Mouse (Mus musculus) hindbrain, embryonic 15.5 days (tissue): Measurements from ENCODE around the gene Lrch1. TPM values are rescaled to one million over a fixed set of nuclear protein-coding genes. Genes with fewer than 3 reads are reported as not detected.
A peak's percentile ranks its signal among the peaks of the same experiment; 100 is the strongest.

Source experiments
- ATAC-seq: fragments of 200-750 bp; cut with Nextera tagmentation; 2 replicates; pipeline ENCODE4 v1.8.0; 2017; ENCODE audit warnings: low read depth, moderate number of reproducible peaks, moderate TSS enrichment; ENCODE audit not compliant: low FRiP score
- H3K27ac ChIP-seq: fragments of 300-500 bp; sonication (generic); replicated peaks from 2 replicates; pipeline ENCODE4 v1.5.1; 2015; ENCODE audit warnings: mild to moderate bottlenecking, inconsistent platforms
- H3K27me3 ChIP-seq: fragments of 300-500 bp; sonication (generic); 2 replicates; pipeline ENCODE4 v1.6.1; 2015; ENCODE audit warnings: control low read depth, inconsistent platforms
- H3K36me3 ChIP-seq: fragments of 300-500 bp; sonication (generic); 2 replicates; pipeline ENCODE4 v1.6.1; 2015; ENCODE audit warnings: control low read depth, inconsistent platforms
- H3K4me1 ChIP-seq: fragments of 300-500 bp; sonication (generic); replicated peaks from 2 replicates; pipeline ENCODE4 v1.6.1; 2015; ENCODE audit warnings: control low read depth, inconsistent platforms
- H3K4me2 ChIP-seq: fragments of 300-500 bp; sonication (generic); 2 replicates; pipeline ENCODE4 v1.6.1; 2015; ENCODE audit warnings: moderate library complexity, mild to moderate bottlenecking, inconsistent platforms
- H3K4me3 ChIP-seq: fragments of 300-500 bp; sonication (generic); 2 replicates; pipeline ENCODE4 v1.5.1; 2015; ENCODE audit warnings: mild to moderate bottlenecking, inconsistent platforms
- H3K9ac ChIP-seq: fragments of 300-500 bp; sonication (generic); 2 replicates; pipeline ENCODE4 v1.6.1; 2015; ENCODE audit warnings: inconsistent platforms
- H3K9me3 ChIP-seq: fragments of 300-500 bp; sonication (generic); 2 replicates; pipeline ENCODE4 v1.6.1; 2016; ENCODE audit warnings: control low read depth, inconsistent platforms
- WGBS: fragments of 180-500 bp; shearing (Covaris S2); methylation state at CpG from one replicate; pipeline ENCODE4 v1.1.7; 2015; 5-methylcytosine and 5-hydroxymethylcytosine counted together
- polyA plus RNA-seq: library from polyadenylated mRNA; unstranded; fragments of >200 nt; fragmentation: Nextera tagmentation; extraction: Ambion mirVana; gene quantifications from 2 replicates; pipeline ENCODE4 v1.2.1, GENCODE M21; 2015

Lrch1 gene
- polyA plus RNA-seq, 1 experiment from 2014 or later, result 20.2 TPM

DNA sequence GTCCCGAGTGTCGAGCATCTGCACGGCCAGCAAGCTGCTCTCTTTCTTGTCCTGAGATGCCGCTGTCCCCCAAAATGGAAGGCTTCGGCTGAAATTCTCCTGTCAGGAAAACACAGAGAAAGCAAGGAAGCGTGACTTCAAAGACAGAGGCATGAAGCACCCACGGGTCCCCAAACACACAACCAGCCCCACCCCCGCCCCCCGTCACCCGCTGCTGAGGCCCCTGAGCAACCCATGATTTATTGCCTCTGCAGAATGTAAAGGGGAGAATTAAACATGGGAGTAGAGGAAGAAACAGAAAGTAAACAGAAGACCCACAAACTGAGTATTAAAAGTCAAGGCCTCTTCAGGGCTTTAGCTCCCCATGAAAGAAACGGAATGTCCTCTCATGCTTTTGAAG is 136.1 kb downstream of the Lrch1 start:
- Histone ChIP-seq H3K9me3 (no peaks in the 10 kb centered on the region), H3K27me3 (no peaks in the 10 kb centered on the region), H3K4me2 (no peak overlapping the region), H3K36me3 (0 out of 2 replicates have a peak, but pooled peaks cover 10% of the 10 kb centered on the region), H3K27ac (no peak overlapping the region), H3K9ac (no peak overlapping the region), H3K4me1 (peaks cover 10% of the 10 kb centered on the region; the same call in 1 of the 2 replicates), H3K4me3 (no peak overlapping the region)
- no peak for ATAC-seq
- 53% methylated on average over 11 of the region's 11 CpGs for WGBS

DNA sequence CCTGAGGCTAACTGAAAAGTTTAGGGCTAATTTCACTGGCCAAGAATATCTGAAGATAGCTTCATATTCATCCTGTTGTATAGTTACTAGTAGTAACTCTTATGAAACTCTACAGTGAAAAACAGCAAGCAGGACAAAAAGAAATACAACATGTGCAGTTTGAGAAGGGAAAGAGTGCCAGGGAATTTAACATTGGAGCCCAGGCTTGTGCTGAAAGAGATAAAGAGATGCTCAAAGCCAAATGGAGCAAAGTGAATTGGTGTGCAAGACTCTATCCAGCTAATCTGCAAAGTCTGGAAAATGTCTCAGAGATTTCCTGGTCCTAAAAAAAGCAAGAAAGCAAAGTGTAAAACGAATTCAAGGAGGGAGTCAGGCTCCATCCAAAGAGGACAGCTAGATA is 145.7 kb downstream of the Lrch1 start:
- Histone ChIP-seq H3K36me3 (peaks cover 29% of the 10 kb centered on the region), H3K9ac (no peak overlapping the region), H3K4me2 (no peak overlapping the region), H3K4me1 (peaks cover 22% of the 10 kb centered on the region), H3K27me3 (no peaks in the 10 kb centered on the region), H3K27ac (no peak overlapping the region), H3K4me3 (no peak overlapping the region), H3K9me3 (no peaks in the 10 kb centered on the region)
- no peak for ATAC-seq
- WGBS, result 76% methylated on average over 1 of the region's 1 CpGs

DNA sequence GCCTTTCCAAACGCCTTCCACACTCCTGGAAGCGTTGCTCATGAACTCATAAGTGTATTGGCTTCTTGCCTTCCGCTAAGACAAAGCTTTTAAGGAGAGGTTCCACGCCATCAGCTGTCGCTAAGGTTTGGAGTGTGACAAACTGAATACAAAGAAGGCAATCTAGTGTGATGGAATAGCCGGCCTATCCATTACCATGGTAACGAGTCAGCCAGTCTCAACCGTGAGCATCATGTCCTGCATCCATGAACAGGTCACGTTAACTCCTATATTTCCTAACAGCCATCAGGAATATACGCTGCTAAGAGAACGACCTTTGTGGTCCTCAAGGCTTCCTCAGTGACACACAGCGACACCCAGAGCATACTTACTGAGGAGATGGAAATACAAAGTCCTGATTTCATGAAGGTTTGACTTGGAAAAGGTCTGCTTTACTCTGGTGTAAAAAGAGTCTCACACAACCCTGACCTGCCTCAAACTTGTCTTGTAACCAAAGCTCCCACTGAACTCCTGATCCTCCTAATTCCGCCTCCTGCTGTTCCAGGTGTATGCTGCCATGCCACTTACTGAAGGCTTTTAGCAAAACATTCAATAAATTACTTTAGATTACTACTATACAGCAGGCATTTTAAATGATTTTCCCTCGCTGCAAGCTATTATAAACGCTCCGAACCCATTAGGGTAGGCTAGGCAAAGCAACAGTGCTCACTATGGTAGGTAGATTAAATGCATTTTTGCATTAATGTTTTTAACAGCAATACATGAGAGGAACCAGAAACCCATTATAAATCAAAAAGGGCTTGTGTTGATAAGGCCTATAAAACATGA is 149.4 kb downstream of the Lrch1 start:
- peaks cover 22% of the 10 kb centered on the region for H3K4me1 ChIP-seq
- no peaks in the 10 kb centered on the region for H3K27me3 ChIP-seq
- H3K36me3 ChIP-seq, result peaks cover 24% of the 10 kb centered on the region
- H3K4me3 ChIP-seq, result no peak overlapping the region
- ATAC-seq, result peak; percentile 91
- H3K9me3 ChIP-seq, result no peaks in the 10 kb centered on the region
- peak overlapping the region; percentile 71 for H3K27ac ChIP-seq
- H3K9ac ChIP-seq, result no peak overlapping the region
- H3K4me2 ChIP-seq, result no peak overlapping the region
- 30% methylated on average over 16 of the region's 16 CpGs for WGBS

DNA sequence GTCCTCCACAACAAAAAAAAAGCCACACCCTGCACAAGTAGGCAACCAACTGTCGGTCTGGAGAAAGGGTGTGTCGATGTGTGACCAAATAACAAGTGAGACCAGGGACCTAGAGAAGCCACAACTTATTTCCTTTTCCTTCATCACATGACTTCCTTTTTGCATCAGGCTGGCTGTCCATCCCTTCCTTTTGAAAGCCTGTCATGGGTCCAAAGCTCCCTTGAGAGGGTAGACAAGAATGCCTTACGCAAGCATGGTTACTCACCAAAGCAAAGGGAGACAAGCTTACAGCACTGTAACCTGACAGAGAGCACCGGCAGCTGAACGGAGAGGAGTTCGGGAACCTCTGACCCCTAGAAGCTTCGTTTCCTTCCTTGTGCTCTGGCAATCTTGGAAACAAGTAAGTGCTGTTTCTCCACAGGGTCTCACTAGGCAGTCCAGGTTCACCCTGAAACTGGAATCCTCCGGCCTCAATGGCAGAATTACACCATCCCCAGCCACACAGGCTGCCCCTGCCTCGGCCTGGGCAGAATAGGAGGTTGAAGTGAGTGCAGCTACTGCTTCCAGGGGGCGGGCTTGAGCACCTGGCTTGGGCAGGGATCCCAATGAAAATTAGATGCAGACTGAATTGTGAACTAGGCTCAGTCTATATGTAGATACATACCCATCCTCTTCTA is 150.2 kb downstream of the Lrch1 start:
- Histone ChIP-seq H3K27ac (peak overlapping the region; percentile 71), H3K27me3 (no peaks in the 10 kb centered on the region), H3K4me2 (no peak overlapping the region), H3K4me3 (no peak overlapping the region), H3K9me3 (no peaks in the 10 kb centered on the region), H3K4me1 (peaks cover 22% of the 10 kb centered on the region), H3K36me3 (peaks cover 24% of the 10 kb centered on the region), H3K9ac (no peak overlapping the region)
- ATAC-seq, result peak; percentile 73
- 70% methylated on average over 10 of the region's 10 CpGs for WGBS

DNA sequence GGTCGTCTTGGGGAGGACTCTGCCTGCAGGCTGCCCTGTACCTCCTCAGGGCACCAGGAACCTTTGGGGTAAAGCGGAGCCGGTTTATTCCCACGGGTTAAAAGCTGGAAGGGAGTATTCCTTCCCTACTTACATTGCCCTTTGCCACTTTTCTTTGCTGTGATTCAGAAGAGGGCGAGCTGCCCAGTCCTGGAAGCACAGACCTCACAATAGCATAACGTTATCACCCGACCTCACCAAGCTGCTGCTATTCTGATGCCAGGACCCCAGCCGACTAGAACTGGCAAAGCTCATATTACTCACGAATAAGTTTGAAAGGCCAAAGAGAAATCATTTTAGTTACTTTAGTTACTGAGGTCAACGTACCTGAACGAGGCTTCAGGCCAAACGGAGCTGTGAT is 152.7 kb downstream of the Lrch1 start:
- Histone ChIP-seq H3K4me2 (no peak overlapping the region), H3K36me3 (0 out of 2 replicates have a peak, but pooled peaks cover 7% of the 10 kb centered on the region), H3K27me3 (no peaks in the 10 kb centered on the region), H3K9me3 (no peaks in the 10 kb centered on the region), H3K4me1 (peaks cover 31% of the 10 kb centered on the region), H3K27ac (no peak overlapping the region), H3K9ac (no peak overlapping the region), H3K4me3 (no peak overlapping the region)
- 68% methylated on average over 12 of the region's 12 CpGs for WGBS
- ATAC-seq, result no peak

DNA sequence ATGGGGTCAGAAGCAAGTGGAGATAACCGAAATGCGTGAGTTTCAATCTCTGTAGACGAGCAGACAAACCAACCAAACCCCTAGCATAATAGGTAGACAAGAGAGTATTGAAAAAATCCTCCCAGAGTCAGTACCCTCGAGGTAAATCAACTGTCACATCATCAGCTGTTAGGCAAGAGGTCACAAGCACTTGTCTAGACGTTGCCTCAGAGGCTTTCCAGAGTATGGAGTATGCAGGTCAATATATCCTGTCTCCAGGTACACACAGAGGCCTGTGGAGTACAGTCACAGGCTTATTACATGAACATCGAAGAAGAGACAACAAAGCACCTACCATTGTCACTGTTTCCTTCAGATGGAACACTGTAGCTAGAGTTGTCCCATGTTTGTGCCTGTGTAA is 154.9 kb downstream of the Lrch1 start:
- Histone ChIP-seq H3K4me2 (no peak overlapping the region), H3K36me3 (0 out of 2 replicates have a peak, but pooled peaks cover 7% of the 10 kb centered on the region), H3K9ac (no peak overlapping the region), H3K9me3 (no peaks in the 10 kb centered on the region), H3K4me1 (peaks cover 14% of the 10 kb centered on the region), H3K27me3 (no peaks in the 10 kb centered on the region), H3K4me3 (no peak overlapping the region), H3K27ac (no peak overlapping the region)
- 81% methylated on average over 6 of the region's 6 CpGs for WGBS
- no peak for ATAC-seq

DNA sequence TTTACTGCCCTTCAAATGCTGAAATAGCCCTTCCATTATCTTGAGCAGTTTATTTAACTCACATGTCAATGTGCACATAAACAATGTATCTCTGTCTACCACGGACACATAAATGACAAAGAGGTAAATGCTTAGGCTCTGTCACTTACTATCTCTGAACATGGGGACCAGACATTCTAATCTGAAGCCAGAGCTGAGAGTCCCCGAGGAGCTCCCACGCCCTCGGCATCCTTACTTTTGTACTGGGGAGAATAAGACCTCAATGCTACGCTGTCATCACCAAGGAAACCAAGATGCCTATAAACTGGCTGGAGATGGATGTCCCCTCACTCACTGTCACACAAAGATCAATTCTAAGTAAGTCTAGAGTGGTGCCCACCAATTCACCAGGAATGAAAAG is 157.1 kb downstream of the Lrch1 start:
- H3K9ac ChIP-seq, result no peak overlapping the region
- H3K4me3 ChIP-seq, result no peak overlapping the region
- WGBS, result 28% methylated on average over 5 of the region's 5 CpGs
- no peak for ATAC-seq
- no peak overlapping the region for H3K27ac ChIP-seq
- H3K4me1 ChIP-seq, result peaks cover 9% of the 10 kb centered on the region
- no peak overlapping the region for H3K4me2 ChIP-seq
- H3K9me3 ChIP-seq, result no peaks in the 10 kb centered on the region
- no peaks in the 10 kb centered on the region for H3K27me3 ChIP-seq
- H3K36me3 ChIP-seq, result peaks cover 14% of the 10 kb centered on the region

DNA sequence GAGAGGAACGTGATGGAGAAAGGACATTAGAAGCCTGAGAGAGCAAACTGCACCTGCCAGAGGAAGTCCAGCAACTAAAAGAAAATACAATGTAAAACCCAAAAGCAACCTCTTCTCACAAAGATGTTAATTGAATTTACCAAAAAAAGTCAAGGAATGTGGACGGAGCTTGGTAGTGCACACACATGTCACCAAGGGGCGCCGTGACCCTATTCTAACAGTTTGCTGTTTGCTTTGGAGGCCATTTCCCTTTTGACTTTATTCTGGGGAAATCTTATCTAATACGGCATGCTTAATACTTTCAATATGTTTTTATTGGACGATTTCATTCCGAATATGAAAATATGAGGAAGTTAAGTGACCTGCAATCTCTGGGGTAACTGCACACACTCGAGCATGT is 158.9 kb downstream of the Lrch1 start:
- no peak for ATAC-seq

DNA sequence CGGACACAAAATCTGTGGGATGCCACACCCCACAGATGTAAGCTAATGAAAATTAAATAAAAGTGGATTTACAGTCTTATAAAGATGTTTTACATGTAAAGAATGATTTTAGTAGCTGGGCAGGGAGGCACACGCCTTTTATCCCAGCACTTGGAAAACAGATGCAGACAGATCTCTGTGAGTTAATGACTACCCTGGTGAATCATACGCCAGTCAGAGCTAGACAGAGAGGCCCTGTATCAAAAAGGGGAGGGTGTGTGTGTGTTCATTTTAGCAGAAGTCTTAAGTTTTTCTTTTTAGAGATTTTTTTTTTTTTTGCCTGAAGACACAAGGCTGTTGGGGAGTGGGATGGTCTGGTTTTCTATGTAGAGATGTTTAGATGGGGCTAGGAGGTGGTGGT is 160.0 kb downstream of the Lrch1 start:
- 84% methylated on average over 3 of the region's 3 CpGs for WGBS
- Histone ChIP-seq H3K9me3 (no peaks in the 10 kb centered on the region), H3K27me3 (no peaks in the 10 kb centered on the region), H3K36me3 (peaks cover 27% of the 10 kb centered on the region), H3K4me1 (peaks cover 9% of the 10 kb centered on the region), H3K9ac (no peak overlapping the region), H3K4me2 (no peak overlapping the region), H3K27ac (no peak overlapping the region), H3K4me3 (no peak overlapping the region)
- ATAC-seq, result no peak

More for the DNA sequence above, 158.9 kb downstream of the Lrch1 start:
- Histone ChIP-seq H3K9ac (no peak overlapping the region), H3K4me2 (no peak overlapping the region), H3K4me3 (no peak overlapping the region), H3K36me3 (peaks cover 21% of the 10 kb centered on the region), H3K27me3 (no peaks in the 10 kb centered on the region), H3K27ac (no peak overlapping the region), H3K9me3 (no peaks in the 10 kb centered on the region), H3K4me1 (peaks cover 9% of the 10 kb centered on the region)
- WGBS, result 83% methylated on average over 8 of the region's 8 CpGs

DNA sequence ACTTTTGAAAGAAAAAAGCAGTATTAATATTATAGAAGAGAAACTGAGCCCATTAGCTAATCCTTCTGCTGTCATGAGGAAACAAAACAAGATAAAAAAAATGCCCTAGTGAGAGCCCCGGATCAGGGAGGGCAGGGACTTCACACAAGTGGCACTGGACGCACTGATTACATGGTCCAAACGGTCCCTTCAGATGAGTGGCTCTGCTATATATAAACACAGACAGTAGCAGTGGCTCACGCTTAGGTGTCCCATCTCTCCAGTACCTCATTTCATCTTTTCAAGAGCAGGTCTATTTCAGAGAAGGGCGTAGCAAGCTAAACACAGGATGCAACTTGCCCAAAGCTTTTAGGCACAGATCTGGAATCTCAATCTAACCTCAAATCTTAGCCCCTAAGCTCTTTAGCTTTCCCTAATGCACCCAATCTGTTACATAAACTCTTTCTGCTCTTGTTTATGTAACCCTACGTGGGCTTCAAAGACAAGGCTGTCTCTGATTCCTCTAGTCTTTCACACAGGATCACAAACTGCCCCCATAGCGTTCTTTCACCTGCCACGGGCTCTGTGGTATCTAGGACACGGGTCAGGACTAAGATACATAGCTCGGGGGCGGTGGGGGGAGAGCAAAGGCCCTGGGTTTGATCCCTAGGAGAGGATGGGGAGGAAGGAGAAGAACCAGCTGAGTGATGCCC is 163.3 kb downstream of the Lrch1 start:
- no peak for ATAC-seq
- no peaks in the 10 kb centered on the region for H3K9me3 ChIP-seq
- no peak overlapping the region for H3K9ac ChIP-seq
- no peaks in the 10 kb centered on the region for H3K4me1 ChIP-seq
- WGBS, result 89% methylated on average over 11 of the region's 11 CpGs
- H3K36me3 ChIP-seq, result peaks cover 27% of the 10 kb centered on the region
- H3K27ac ChIP-seq, result no peak overlapping the region
- H3K4me3 ChIP-seq, result no peak overlapping the region
- H3K4me2 ChIP-seq, result no peak overlapping the region
- no peaks in the 10 kb centered on the region for H3K27me3 ChIP-seq

DNA sequence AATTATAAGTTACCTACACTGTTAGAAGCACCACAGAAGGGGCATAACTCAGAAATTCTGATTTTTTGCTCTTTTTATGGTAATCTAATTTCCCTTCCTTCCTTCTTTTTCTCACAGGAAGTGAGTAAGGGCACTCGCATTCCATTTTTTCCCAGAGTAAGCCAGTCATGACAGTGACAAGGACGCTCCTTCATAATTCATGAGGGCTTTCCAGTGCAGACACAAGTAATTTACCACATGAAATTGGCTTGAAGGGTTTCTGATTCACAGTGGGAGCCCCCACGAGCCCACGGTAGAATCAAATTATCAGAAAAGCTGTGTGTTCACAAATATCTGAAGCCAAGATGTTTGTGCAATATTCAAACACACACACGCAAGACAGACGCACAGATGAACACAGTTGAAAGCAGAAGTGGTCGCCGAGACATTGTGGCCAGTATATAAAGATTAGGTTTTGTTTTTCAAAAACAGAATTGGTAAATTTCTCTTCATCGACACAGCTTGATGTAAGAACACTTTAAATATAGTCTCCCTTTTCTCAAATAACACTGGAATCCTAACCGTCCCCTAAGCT is 173.5 kb downstream of the Lrch1 start:
- H3K27ac ChIP-seq, result no peak overlapping the region
- 65% methylated on average over 10 of the region's 10 CpGs for WGBS
- H3K4me3 ChIP-seq, result no peak overlapping the region

DNA sequence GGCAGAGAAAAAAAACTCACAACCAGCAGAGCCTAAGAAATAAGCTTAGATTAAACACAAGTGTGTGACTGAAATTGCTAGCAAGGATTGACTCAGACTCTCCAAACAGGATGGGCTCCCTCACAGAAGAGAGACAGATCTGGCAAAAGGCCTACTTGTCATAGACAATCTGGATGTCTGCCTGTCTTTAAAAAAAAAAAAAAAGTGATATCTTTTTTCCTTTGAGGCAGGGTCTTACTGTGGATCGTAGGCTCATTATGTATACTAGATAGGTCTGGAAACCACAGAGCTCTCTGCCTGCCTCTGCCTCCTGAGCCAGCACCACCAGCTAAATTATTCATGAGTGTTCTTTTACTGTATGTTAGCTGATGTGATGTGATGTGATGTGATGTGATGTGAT is 179.8 kb downstream of the Lrch1 start:
- H3K9ac ChIP-seq, result no peak overlapping the region
- no peak overlapping the region for H3K27ac ChIP-seq
- H3K9me3 ChIP-seq, result no peaks in the 10 kb centered on the region
- no peak for ATAC-seq
- H3K4me1 ChIP-seq, result no peaks in the 10 kb centered on the region
- no peaks in the 10 kb centered on the region for H3K27me3 ChIP-seq
- peaks cover 32% of the 10 kb centered on the region for H3K36me3 ChIP-seq
- no peak overlapping the region for H3K4me3 ChIP-seq
- 71% methylated on average over 1 of the region's 1 CpGs for WGBS
- H3K4me2 ChIP-seq, result no peak overlapping the region

More for the DNA sequence above, 173.5 kb downstream of the Lrch1 start:
- Histone ChIP-seq H3K9me3 (no peaks in the 10 kb centered on the region), H3K4me1 (no peaks in the 10 kb centered on the region), H3K27me3 (no peaks in the 10 kb centered on the region), H3K9ac (no peak overlapping the region), H3K36me3 (peaks cover 21% of the 10 kb centered on the region), H3K4me2 (no peak overlapping the region)
- no peak for ATAC-seq
